Mouse (Mus musculus) limb, embryonic 12.5 days (tissue): Measurements from ENCODE around the gene Zfp462. TPM values are rescaled to one million over a fixed set of nuclear protein-coding genes. Genes with fewer than 3 reads are reported as not detected.
"Not testable (repeated sequence)": the region's sequence is repeated elsewhere in the genome, so short reads cannot be mapped to it uniquely, and the experiment has no call there.

Source experiments
- ATAC-seq: fragments of 200-750 bp; cut with Nextera tagmentation; 2 replicates; pipeline ENCODE4 v1.8.0; 2017; ENCODE audit warnings: low read depth, moderate TSS enrichment; ENCODE audit not compliant: insufficient number of reproducible peaks, insufficient read depth, low FRiP score, low TSS enrichment
- H3K27ac ChIP-seq: fragments of 300-500 bp; sonication (generic); 2 replicates; pipeline ENCODE4 v1.5.1; 2016; ENCODE audit warnings: mild to moderate bottlenecking, moderate library complexity
- H3K27me3 ChIP-seq: fragments of 300-500 bp; sonication (generic); 2 replicates; pipeline ENCODE4 v1.6.1; 2016; ENCODE audit warnings: mild to moderate bottlenecking, moderate library complexity
- H3K36me3 ChIP-seq: fragments of 300-500 bp; sonication (generic); 2 replicates; pipeline ENCODE4 v1.6.1; 2016; ENCODE audit warnings: mild to moderate bottlenecking, moderate library complexity
- H3K4me1 ChIP-seq: fragments of 300-500 bp; sonication (generic); replicated peaks from 2 replicates; pipeline ENCODE4 v1.6.1; 2016
- H3K4me2 ChIP-seq: fragments of 300-500 bp; sonication (generic); 2 replicates; pipeline ENCODE4 v1.6.1; 2016; ENCODE audit warnings: mild to moderate bottlenecking, moderate library complexity
- H3K4me3 ChIP-seq: fragments of 300-500 bp; sonication (generic); replicated peaks from 2 replicates; pipeline ENCODE4 v1.5.1; 2016; ENCODE audit warnings: mild to moderate bottlenecking
- H3K9ac ChIP-seq: fragments of 300-500 bp; sonication (generic); replicated peaks from 2 replicates; pipeline ENCODE4 v1.6.1; 2016; ENCODE audit warnings: mild to moderate bottlenecking, moderate library complexity
- H3K9me3 ChIP-seq: fragments of 300-500 bp; sonication (generic); 2 replicates; pipeline ENCODE4 v1.6.1; 2016; ENCODE audit warnings: mild to moderate bottlenecking, moderate library complexity
- WGBS: fragments of 180-500 bp; shearing (Covaris S2); methylation state at CpG from one replicate; pipeline ENCODE4 v1.1.7; 2016; 5-methylcytosine and 5-hydroxymethylcytosine counted together
- polyA plus RNA-seq: library from polyadenylated mRNA; unstranded; fragments of >200 nt; fragmentation: Nextera tagmentation; extraction: Ambion mirVana; gene quantifications from 2 replicates; pipeline ENCODE4 v1.2.1, GENCODE M21; 2016

Zfp462 gene
- 7.0 and 8.4 TPM in 2 replicates for polyA plus RNA-seq

GRCm38 (mm10) chr4:54944921-54945430 is at the start of gene Zfp462:
Zfp462 (plus strand) TSS chr4:54945048.
- peak; percentile 61 for ATAC-seq
- H3K4me2 ChIP-seq, result peak within 1 kb of the TSS; percentile 78

GRCm38 (mm10) chr4:54896017-54896416 is 48.8 kb upstream of the Zfp462 start:
- no peaks in the 10 kb centered on the region for H3K36me3 ChIP-seq
- no peaks in the 10 kb centered on the region for H3K4me1 ChIP-seq
- H3K4me2 ChIP-seq, result no peak overlapping the region
- WGBS, result 91% methylated on average over 4 of the region's 4 CpGs
- ATAC-seq, result no peak
- no peak overlapping the region for H3K27ac ChIP-seq
- no peaks in the 10 kb centered on the region for H3K9me3 ChIP-seq
- no peak overlapping the region for H3K9ac ChIP-seq
- no peak overlapping the region for H3K4me3 ChIP-seq
- H3K27me3 ChIP-seq, result no peaks in the 10 kb centered on the region

More at GRCm38 (mm10) chr4:54944921-54945430, at the start of gene Zfp462:
- Histone ChIP-seq H3K36me3 (no peaks in the 10 kb centered on the region), H3K4me3 (peak within 1 kb of the TSS; percentile 67), H3K4me1 (peaks cover 8% of the 10 kb centered on the region; the same call in 1 of the 2 replicates), H3K27ac (peak within 1 kb of the TSS; percentile 97), H3K27me3 (no peaks in the 10 kb centered on the region), H3K9ac (peak within 1 kb of the TSS; percentile 92), H3K9me3 (no peaks in the 10 kb centered on the region)
- WGBS, result under 1% methylated on average over 39 of the region's 43 CpGs

GRCm38 (mm10) chr4:54904641-54905040 is 40.2 kb upstream of the Zfp462 start:
- Histone ChIP-seq H3K27ac (no peak overlapping the region), H3K27me3 (no peaks in the 10 kb centered on the region), H3K4me1 (no peaks in the 10 kb centered on the region), H3K4me2 (no peak overlapping the region), H3K4me3 (no peak overlapping the region), H3K36me3 (no peaks in the 10 kb centered on the region), H3K9me3 (no peaks in the 10 kb centered on the region), H3K9ac (no peak overlapping the region)
- WGBS, result 80% methylated on average over 8 of the region's 8 CpGs
- no peak for ATAC-seq

GRCm38 (mm10) chr4:54905399-54905953 is 39.4 kb upstream of the Zfp462 start:
- no peaks in the 10 kb centered on the region for H3K27me3 ChIP-seq
- WGBS, result 76% methylated on average over 7 of the region's 7 CpGs
- H3K27ac ChIP-seq, result no peak overlapping the region
- H3K4me1 ChIP-seq, result no peaks in the 10 kb centered on the region
- H3K36me3 ChIP-seq, result no peaks in the 10 kb centered on the region
- no peak overlapping the region for H3K9ac ChIP-seq
- ATAC-seq, result no peak
- H3K4me2 ChIP-seq, result no peak overlapping the region
- no peak overlapping the region for H3K4me3 ChIP-seq
- H3K9me3 ChIP-seq, result no peaks in the 10 kb centered on the region

- H3K9me3 ChIP-seq, result no peaks in the 10 kb centered on the region
- ATAC-seq, result no peak
- H3K27me3 ChIP-seq, result no peaks in the 10 kb centered on the region
- no peak overlapping the region for H3K27ac ChIP-seq
- no peaks in the 10 kb centered on the region for H3K36me3 ChIP-seq
- no peaks in the 10 kb centered on the region for H3K4me1 ChIP-seq
- H3K4me3 ChIP-seq, result no peak overlapping the region
- no peak overlapping the region for H3K9ac ChIP-seq
- 94% methylated on average over 3 of the region's 3 CpGs for WGBS
- H3K4me2 ChIP-seq, result no peak overlapping the region
Observed at GRCm38 (mm10) chr4:54910300-54910699, 34.5 kb upstream of the Zfp462 start.

GRCm38 (mm10) chr4:54918276-54918675 is 26.6 kb upstream of the Zfp462 start:
- 81% methylated on average over 3 of the region's 3 CpGs for WGBS
- no peaks in the 10 kb centered on the region for H3K27me3 ChIP-seq
- no peak overlapping the region for H3K4me3 ChIP-seq
- no peaks in the 10 kb centered on the region for H3K9me3 ChIP-seq
- no peaks in the 10 kb centered on the region for H3K4me1 ChIP-seq
- H3K36me3 ChIP-seq, result no peaks in the 10 kb centered on the region
- ATAC-seq, result no peak
- no peak overlapping the region for H3K27ac ChIP-seq
- H3K4me2 ChIP-seq, result no peak overlapping the region
- no peak overlapping the region for H3K9ac ChIP-seq

- Histone ChIP-seq H3K9ac (no peak overlapping the region), H3K4me3 (no peak overlapping the region), H3K4me2 (no peak overlapping the region), H3K27ac (no peak overlapping the region), H3K36me3 (no peaks in the 10 kb centered on the region), H3K27me3 (no peaks in the 10 kb centered on the region), H3K4me1 (no peaks in the 10 kb centered on the region), H3K9me3 (no peaks in the 10 kb centered on the region)
- 95% methylated on average over 2 of the region's 2 CpGs for WGBS
- ATAC-seq, result no peak
Observed at GRCm38 (mm10) chr4:54923386-54923785, 21.5 kb upstream of the Zfp462 start.

GRCm38 (mm10) chr4:54924306-54924705 is 20.5 kb upstream of the Zfp462 start:
- 83% methylated on average over 2 of the region's 2 CpGs for WGBS
- Histone ChIP-seq H3K36me3 (no peaks in the 10 kb centered on the region), H3K4me2 (no peak overlapping the region), H3K4me3 (no peak overlapping the region), H3K27me3 (no peaks in the 10 kb centered on the region), H3K27ac (no peak overlapping the region), H3K9me3 (no peaks in the 10 kb centered on the region), H3K9ac (no peak overlapping the region), H3K4me1 (no peaks in the 10 kb centered on the region)
- no peak for ATAC-seq

GRCm38 (mm10) chr4:54926456-54926855 is 18.4 kb upstream of the Zfp462 start:
- H3K4me1 ChIP-seq, H3K4me2 ChIP-seq, H3K9me3 ChIP-seq, H3K27ac ChIP-seq, H3K4me3 ChIP-seq, ATAC-seq, H3K36me3 ChIP-seq, H3K27me3 ChIP-seq, H3K9ac ChIP-seq: not testable (repeated sequence)
- WGBS, result 84% methylated on average over 5 of the region's 5 CpGs

- H3K27ac ChIP-seq, H3K4me2 ChIP-seq, H3K4me3 ChIP-seq, H3K9ac ChIP-seq, H3K4me1 ChIP-seq, H3K27me3 ChIP-seq, ATAC-seq, H3K36me3 ChIP-seq, H3K9me3 ChIP-seq: not testable (repeated sequence)
- 81% methylated on average over 8 of the region's 8 CpGs for WGBS
Observed at GRCm38 (mm10) chr4:54927321-54928062, 17.4 kb upstream of the Zfp462 start.

GRCm38 (mm10) chr4:54929686-54930085 is 15.2 kb upstream of the Zfp462 start:
- WGBS, result 72% methylated on average over 2 of the region's 2 CpGs
- no peak for ATAC-seq
- Histone ChIP-seq H3K4me2 (no peak overlapping the region), H3K36me3 (no peaks in the 10 kb centered on the region), H3K9me3 (no peaks in the 10 kb centered on the region), H3K27me3 (no peaks in the 10 kb centered on the region), H3K9ac (no peak overlapping the region), H3K4me3 (no peak overlapping the region), H3K27ac (no peak overlapping the region), H3K4me1 (no peaks in the 10 kb centered on the region)
